Mouse (Mus musculus) thymus, postnatal 10 days (tissue): ENCODE results near the gene Zscan4-ps1.
"Not testable (repeated sequence)": the region's sequence is repeated elsewhere in the genome, so short reads cannot be mapped to it uniquely, and the experiment has no call there.

Experiments
- DNase-seq, 2 experiments: peaks; one replicate each; pipeline ENCODE4 v3.0.0; 2021; ENCODE audit warnings: low spot score in 2 of 2

Zscan4-ps1 gene

DNA sequence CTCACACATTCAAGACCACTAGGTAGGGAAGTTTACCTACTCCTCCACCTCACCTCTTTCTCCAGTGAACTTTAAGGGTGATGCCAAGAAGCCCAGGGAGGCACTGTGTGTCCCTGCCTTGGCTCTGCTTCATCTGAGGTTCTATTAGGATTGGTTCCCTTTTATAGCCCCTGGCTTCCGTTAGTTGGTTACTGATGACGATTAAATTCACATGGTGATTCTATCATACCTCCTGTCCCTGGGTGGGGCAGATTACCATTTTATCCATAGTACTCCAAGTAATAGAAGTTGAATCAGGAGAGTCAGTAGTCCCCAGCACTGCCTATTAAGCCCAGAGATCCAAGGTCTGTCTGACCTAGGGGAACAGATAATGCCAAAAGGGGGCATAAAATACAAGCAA, at the start of gene Zscan4-ps1:
Zscan4-ps1 (minus strand) TSS at position 101 of the 400 bp plus-strand sequence.
- not testable (repeated sequence) for DNase-seq
